Mouse (Mus musculus) heart, adult 2 months (tissue): Measurements from ENCODE around the gene Pafah2.

Source experiments
- CTCF ChIP-seq: fragments of 200-600 bp; IDR thresholded peaks from 2 replicates; pipeline ENCODE4 v1.8.1; 2022; ENCODE audit warnings: antibody characterized with exemption, mild to moderate bottlenecking, moderate library complexity
- EP300 ChIP-seq: fragments of 200-500 bp; IDR thresholded peaks from 2 replicates; pipeline ENCODE4 v1.6.1; 2011; ENCODE audit warnings: low read depth, low read length, control low read depth; ENCODE audit not compliant: insufficient read depth
- POLR2A ChIP-seq: fragments of 200-500 bp; IDR thresholded peaks from 2 replicates; pipeline ENCODE4 v1.6.1; 2011; ENCODE audit warnings: mild to moderate bottlenecking, low read depth, low read length, control low read depth; ENCODE audit not compliant: insufficient read depth

DNA sequence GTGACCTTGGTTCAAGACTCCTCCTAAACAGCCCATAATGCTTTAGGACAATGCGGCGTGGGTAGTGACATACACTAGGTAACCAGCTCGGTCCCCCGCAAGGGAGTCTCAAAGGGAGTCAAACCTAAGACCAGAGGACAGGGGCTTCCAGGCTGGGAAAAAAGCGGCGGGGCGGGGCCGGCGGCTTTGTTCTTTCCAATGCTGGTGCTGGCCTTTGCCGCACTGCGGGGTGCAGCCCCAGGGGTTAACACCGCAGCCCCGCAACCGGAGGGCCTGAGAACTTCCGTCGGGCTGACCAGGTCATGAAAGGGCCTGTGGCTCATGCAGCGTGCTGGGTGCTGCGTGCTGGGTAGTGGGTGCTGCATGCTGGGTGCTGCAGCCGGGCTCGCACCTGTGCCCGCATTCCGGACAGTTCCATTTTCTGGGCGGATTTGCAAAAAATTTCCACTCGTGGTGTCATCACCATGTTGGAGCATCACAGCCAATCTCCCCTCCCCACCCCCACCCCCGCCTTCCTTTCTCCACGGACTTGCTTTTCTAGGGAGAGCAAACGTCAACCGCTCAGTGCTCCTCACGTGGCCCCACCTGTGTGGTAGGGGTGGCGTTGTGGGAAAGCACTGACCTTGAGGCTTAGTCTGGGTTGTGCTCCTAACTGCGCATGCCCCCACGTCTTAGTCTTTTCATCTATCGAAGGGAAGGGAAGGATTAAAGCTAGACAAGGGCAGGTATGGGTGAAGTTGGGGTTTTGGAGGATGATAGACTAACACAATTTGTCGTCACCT lies 57.7 kb downstream of the Pafah2 start:
- TF ChIP-seq CTCF (no peak), POLR2A (no peak), EP300 (no peak)
